Mouse (Mus musculus) myocyte (in vitro differentiated cells): ENCODE data around the gene Dnmt3a. TPM values are rescaled to one million over a fixed set of nuclear protein-coding genes. Genes with fewer than 3 reads are reported as not detected.

Experiments used
- H3K27me3 ChIP-seq: one replicate; pipeline ENCODE4 v1.6.1; 2011; ENCODE audit not compliant: control insufficient read depth, insufficient read depth, insufficient read length
- H3K36me3 ChIP-seq: one replicate; pipeline ENCODE4 v1.6.1; 2011; ENCODE audit not compliant: control insufficient read depth, insufficient read depth
- H3K4me2 ChIP-seq: one replicate; pipeline ENCODE4 v1.6.1; 2011; ENCODE audit warnings: low read depth, control low read depth
- H3K4me3 ChIP-seq: one replicate; pipeline ENCODE4 v1.5.1; 2011; ENCODE audit warnings: mild to moderate bottlenecking, control low read depth, moderate library complexity
- H3K79me2 ChIP-seq: one replicate; pipeline ENCODE4 v1.6.1; 2011; ENCODE audit not compliant: control insufficient read depth, insufficient read depth
- H3ac ChIP-seq: one replicate; pipeline ENCODE4 v1.6.1; 2011; ENCODE audit not compliant: control insufficient read depth, insufficient read length
- CEBPB ChIP-seq: IDR thresholded peaks from 2 replicates; pipeline ENCODE4 v1.6.1; 2011; ENCODE audit warnings: mild to moderate bottlenecking, moderate library complexity; ENCODE audit not compliant: poor library complexity, insufficient read depth, severe bottlenecking
- E2F4 ChIP-seq: IDR thresholded peaks from one replicate; pipeline ENCODE4 v1.6.1; 2011; ENCODE audit warnings: mild to moderate bottlenecking, control low read depth, moderate library complexity; ENCODE audit not compliant: insufficient read depth
- MAX ChIP-seq: IDR thresholded peaks from one replicate; pipeline ENCODE4 v1.6.1; 2011; ENCODE audit warnings: low read depth, mild to moderate bottlenecking, control low read depth
- MYOD1 ChIP-seq, 3 experiments: IDR thresholded peaks; one replicate each; pipeline ENCODE4 v1.6.1; 2011; ENCODE audit warnings: control low read depth in 2 of 3, low read depth in 2 of 3, mild to moderate bottlenecking in 2 of 3, moderate library complexity in 1 of 3; ENCODE audit not compliant: insufficient read length in 2 of 3, control insufficient read depth in 1 of 3
- MYOG ChIP-seq, 3 experiments: IDR thresholded peaks; one replicate each; pipeline ENCODE4 v1.6.1; 2011; ENCODE audit warnings: control low read depth in 2 of 3, low read depth in 2 of 3, mild to moderate bottlenecking in 2 of 3; ENCODE audit not compliant: insufficient read length in 2 of 3, control insufficient read depth in 1 of 3, insufficient read depth in 1 of 3
- POLR2A ChIP-seq: IDR thresholded peaks from one replicate; pipeline ENCODE4 v1.6.1; 2011; ENCODE audit warnings: low read depth, mild to moderate bottlenecking, control low read depth, moderate library complexity; ENCODE audit not compliant: insufficient read length
- POLR2AphosphoS2 ChIP-seq: IDR thresholded peaks from one replicate; pipeline ENCODE4 v1.6.1; 2011; ENCODE audit warnings: low read depth, control low read depth; ENCODE audit not compliant: insufficient read length
- REST ChIP-seq: IDR thresholded peaks from one replicate; pipeline ENCODE4 v1.6.1; 2011; ENCODE audit warnings: mild to moderate bottlenecking, control low read depth, moderate library complexity; ENCODE audit not compliant: insufficient read depth, insufficient read length
- SRF ChIP-seq: IDR thresholded peaks from one replicate; pipeline ENCODE4 v1.6.1; 2011; ENCODE audit warnings: low read depth; ENCODE audit not compliant: control insufficient read depth, insufficient read length
- TCF12 ChIP-seq: IDR thresholded peaks from one replicate; pipeline ENCODE4 v1.6.1; 2011; ENCODE audit warnings: mild to moderate bottlenecking, control low read depth; ENCODE audit not compliant: poor library complexity, insufficient read depth, severe bottlenecking
- TCF3 ChIP-seq: IDR thresholded peaks from one replicate; pipeline ENCODE4 v1.6.1; 2011; ENCODE audit warnings: low read depth, control low read depth; ENCODE audit not compliant: insufficient read length
- USF1 ChIP-seq: IDR thresholded peaks from one replicate; pipeline ENCODE4 v1.6.1; 2011; ENCODE audit warnings: low read depth, mild to moderate bottlenecking, control low read depth, moderate library complexity
- polyA plus RNA-seq: library from polyadenylated mRNA; unstranded; fragments of >200 nt; fragmentation: generic; extraction: Trizol; gene quantifications from one replicate; pipeline ENCODE4 v1.2.1, GENCODE M21; 2012; ENCODE audit warnings: missing spikeins

Gene Dnmt3a
- polyA plus RNA-seq, 1 experiment = 4.6 TPM

DNA sequence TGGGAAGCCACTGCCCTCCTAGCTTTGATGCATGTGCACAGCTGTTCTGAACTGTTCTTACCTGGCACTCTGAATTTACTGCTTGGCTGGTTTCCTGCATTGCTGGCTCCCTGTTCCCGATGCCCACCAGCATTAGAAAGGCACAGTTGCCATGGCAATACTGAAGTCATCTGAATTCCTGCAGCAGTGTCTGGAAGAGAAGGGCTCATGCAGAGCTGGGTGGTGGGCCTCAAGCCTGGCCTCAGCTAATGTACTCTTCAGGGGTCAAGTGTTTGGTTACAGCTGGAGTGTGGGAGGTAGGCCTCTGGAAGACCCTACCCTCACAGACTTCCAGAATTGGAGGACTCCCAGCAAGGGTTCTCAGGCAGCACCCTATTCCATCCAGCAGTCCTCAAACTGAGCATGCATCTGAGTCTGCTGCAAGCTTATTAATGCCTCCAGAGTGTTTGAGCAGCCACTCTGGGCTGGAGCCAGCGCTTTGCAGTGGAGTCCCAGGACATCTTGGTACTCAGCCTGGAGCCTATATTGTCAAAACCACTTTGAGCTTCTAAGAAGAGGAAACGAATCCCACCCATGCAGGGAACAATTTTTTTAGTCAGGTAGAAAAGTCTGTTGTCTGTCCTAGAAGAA, 22.5 kb upstream of the Dnmt3a start:
- no peak for TF ChIP-seq TCF3
- TF ChIP-seq REST = no peak
- no peak for TF ChIP-seq POLR2AphosphoS2
- TF ChIP-seq POLR2A = no peak
- TF ChIP-seq USF1 = no peak
- TF ChIP-seq CEBPB = no peak
- TF ChIP-seq MAX = no peak
- TF ChIP-seq MYOG (IDR thresholded peaks at IDR 0.05; ENCODE audit: control insufficient read depth in 1 of 3, insufficient read depth in 1 of 3, insufficient read length in 2 of 3, low read depth in 2 of 3) = no peak
- no peak for TF ChIP-seq E2F4
- no peak for TF ChIP-seq MYOD1 (IDR thresholded peaks at IDR 0.05; ENCODE audit: control insufficient read depth in 1 of 3, insufficient read length in 2 of 3, low read depth in 2 of 3)
- TF ChIP-seq SRF = no peak
- no peak for TF ChIP-seq TCF12
- H3K27me3 ChIP-seq = no peaks in the 10 kb centered on the region
- H3K4me2 ChIP-seq = no peak overlapping the region
- H3ac ChIP-seq = no peak overlapping the region
- no peak overlapping the region for H3K4me3 ChIP-seq
- H3K36me3 ChIP-seq = no peaks in the 10 kb centered on the region
- H3K79me2 ChIP-seq = no peaks in the 10 kb centered on the region

DNA sequence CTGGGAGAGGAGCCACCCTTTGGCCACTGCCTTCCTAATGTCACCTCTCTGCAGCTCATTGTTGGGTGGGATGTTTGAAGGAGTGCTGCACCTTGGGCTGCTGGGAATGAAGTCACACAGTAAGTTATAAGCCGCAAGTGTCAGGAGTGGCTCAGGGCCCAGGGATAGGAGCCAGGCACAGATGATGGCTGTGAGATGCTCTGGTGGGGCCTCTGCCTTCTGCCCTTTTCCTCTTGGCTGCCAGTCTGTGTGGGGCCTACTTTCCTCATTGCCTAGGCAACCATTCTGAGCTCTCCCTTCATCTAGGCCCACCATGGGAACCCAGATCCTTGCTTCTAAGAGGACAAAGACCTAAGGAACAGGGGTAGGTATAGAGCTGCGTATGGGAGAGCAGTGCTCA, 21.5 kb upstream of the Dnmt3a start:
- Histone ChIP-seq H3K27me3 (no peaks in the 10 kb centered on the region), H3ac (no peak overlapping the region), H3K79me2 (no peaks in the 10 kb centered on the region), H3K4me3 (no peak overlapping the region), H3K4me2 (no peak overlapping the region), H3K36me3 (no peaks in the 10 kb centered on the region)
- TF ChIP-seq USF1 (no peak), SRF (no peak), E2F4 (no peak), MAX (no peak), POLR2A (no peak), TCF12 (no peak), MYOD1 (IDR thresholded peaks at IDR 0.05; ENCODE audit: control insufficient read depth in 1 of 3, insufficient read length in 2 of 3, low read depth in 2 of 3) (no peak), MYOG (IDR thresholded peaks at IDR 0.05; ENCODE audit: control insufficient read depth in 1 of 3, insufficient read depth in 1 of 3, insufficient read length in 2 of 3, low read depth in 2 of 3) (no peak), CEBPB (no peak), TCF3 (no peak), POLR2AphosphoS2 (no peak), REST (no peak)

DNA sequence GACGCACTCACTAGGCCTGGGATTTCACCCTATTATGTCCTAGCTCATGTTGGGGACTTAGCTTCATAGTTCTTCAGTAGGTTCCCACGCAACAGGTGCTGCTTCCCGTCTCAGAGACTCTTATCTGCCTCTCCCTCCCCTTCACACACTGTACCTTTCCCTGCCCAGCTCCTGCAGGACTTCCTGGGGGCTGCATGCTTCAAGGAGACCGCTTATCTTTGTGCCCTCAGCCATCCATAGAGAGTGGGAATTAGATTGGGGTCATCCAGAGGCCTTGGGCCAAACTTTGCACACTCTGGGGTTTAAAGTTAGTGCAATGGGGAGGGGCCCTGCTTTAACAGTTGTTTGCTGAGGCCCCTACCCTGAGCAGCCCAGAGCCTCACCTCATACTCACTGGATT, 21.1 kb upstream of the Dnmt3a start:
- TF ChIP-seq REST (no peak), MAX (no peak), USF1 (no peak), POLR2AphosphoS2 (no peak), TCF3 (no peak), CEBPB (no peak), SRF (no peak), MYOG (IDR thresholded peaks at IDR 0.05; ENCODE audit: control insufficient read depth in 1 of 3, insufficient read depth in 1 of 3, insufficient read length in 2 of 3, low read depth in 2 of 3) (no peak), POLR2A (no peak), MYOD1 (IDR thresholded peaks at IDR 0.05; ENCODE audit: control insufficient read depth in 1 of 3, insufficient read length in 2 of 3, low read depth in 2 of 3) (no peak), TCF12 (no peak)
- no peaks in the 10 kb centered on the region for H3K27me3 ChIP-seq

DNA sequence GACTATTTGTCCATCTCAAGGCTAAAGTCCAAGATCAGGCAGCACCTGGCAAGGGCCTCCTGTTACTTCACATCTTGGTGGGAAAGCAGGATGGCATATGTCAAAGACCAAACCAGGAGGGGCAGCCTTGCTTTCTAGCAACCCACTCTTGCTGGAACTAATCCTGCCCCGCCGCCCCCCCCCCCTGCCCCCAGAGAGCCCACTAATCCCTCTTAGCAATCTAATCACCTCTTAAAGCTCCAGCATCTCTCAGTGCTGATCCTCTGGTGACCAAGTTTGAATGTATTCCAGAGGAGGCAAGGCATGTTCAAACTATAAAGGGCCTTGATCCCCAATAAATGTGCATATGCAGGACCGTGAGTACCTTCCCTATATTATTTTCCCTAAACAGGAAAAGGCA, 18.8 kb upstream of the Dnmt3a start:
- TF ChIP-seq TCF3 (no peak), MYOG (IDR thresholded peaks at IDR 0.05; ENCODE audit: control insufficient read depth in 1 of 3, insufficient read depth in 1 of 3, insufficient read length in 2 of 3, low read depth in 2 of 3) (no peak), POLR2AphosphoS2 (no peak), REST (no peak), TCF12 (no peak), CEBPB (no peak), SRF (no peak), MYOD1 (IDR thresholded peaks at IDR 0.05; ENCODE audit: control insufficient read depth in 1 of 3, insufficient read length in 2 of 3, low read depth in 2 of 3) (no peak), MAX (no peak)
- H3ac ChIP-seq = no peak overlapping the region
- no peak overlapping the region for H3K4me2 ChIP-seq
- no peaks in the 10 kb centered on the region for H3K36me3 ChIP-seq
- no peaks in the 10 kb centered on the region for H3K79me2 ChIP-seq
- no peak overlapping the region for H3K4me3 ChIP-seq
- no peaks in the 10 kb centered on the region for H3K27me3 ChIP-seq

More for the DNA sequence above, 21.1 kb upstream of the Dnmt3a start:
- Histone ChIP-seq H3K4me3 (no peak overlapping the region), H3ac (no peak overlapping the region), H3K4me2 (no peak overlapping the region), H3K79me2 (no peaks in the 10 kb centered on the region), H3K36me3 (no peaks in the 10 kb centered on the region)
